Mouse (Mus musculus) liver (tissue): ENCODE results near the gene Opalin.

Experiments
- DNase-seq: peaks from one replicate; pipeline ENCODE4 v3.0.0-alpha.2; 2020; ENCODE audit warnings: mixed read lengths

Gene Opalin

DNA sequence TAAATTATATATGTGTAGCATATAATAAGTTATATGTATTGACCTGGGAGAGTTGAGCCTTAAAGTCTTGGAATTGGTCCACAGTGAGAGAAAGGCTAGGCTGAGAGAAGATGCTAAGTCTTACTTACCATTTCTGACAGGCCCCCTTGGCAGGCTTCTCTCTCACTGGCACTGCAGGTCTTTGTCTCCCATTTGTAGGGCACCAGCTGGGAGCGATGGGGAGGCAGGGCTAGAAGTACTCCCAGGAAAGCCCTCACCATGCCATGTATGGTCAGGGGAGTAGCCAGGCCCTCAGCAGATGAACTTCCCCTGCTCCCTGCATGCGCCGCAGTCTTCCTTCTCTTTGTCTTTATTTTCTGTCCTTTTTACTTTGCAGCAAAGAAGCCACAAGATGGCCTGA lies at the start of gene Opalin:
TSS of gene Opalin (minus strand) at position 208 of the 400 bp plus-strand sequence.
- DNase-seq = no peak

DNA sequence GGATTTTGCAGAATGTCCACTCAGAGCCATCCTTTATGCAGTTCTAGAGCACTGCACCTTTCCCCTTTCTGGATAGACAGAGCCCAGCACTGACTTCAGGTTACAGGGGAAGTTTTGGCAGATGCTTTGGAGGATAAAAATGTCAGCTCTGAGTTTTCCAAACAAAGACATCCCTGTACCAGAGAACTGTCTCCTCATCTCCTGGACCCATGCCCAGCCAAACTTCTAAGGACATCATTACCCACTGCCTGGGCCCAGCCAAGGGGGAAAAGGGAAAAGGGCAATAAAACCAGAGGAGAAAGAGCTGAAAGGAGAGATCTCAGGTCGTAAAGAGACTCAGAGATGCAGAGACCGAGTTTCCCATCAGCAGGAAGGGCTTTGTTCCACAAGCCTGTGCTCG lies 46.1 kb upstream of the Opalin start:
- no peak for DNase-seq

GRCm38 (mm10) chr19:41119924-41120323 lies 43.0 kb upstream of the Opalin start:
- no peak for DNase-seq

DNA sequence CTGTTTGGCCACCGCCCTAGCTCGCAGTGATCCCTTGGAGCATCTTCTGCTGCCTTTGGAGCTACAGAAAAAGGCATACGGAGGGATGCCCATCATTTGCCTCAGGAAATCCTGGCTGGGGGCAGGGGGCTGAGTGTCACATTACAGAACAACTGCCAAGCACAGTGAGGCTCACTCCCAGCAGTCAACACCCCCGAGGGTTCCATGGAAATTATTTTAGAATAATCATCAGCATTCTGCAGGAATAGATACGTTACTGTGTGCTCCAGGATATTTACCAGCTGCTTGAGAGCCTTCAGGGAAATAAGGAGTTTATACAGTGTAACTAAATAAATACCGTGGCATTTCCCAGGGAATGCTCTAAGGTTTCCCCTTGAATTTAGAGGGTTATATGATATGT lies 41.4 kb upstream of the Opalin start:
- no peak for DNase-seq

DNA sequence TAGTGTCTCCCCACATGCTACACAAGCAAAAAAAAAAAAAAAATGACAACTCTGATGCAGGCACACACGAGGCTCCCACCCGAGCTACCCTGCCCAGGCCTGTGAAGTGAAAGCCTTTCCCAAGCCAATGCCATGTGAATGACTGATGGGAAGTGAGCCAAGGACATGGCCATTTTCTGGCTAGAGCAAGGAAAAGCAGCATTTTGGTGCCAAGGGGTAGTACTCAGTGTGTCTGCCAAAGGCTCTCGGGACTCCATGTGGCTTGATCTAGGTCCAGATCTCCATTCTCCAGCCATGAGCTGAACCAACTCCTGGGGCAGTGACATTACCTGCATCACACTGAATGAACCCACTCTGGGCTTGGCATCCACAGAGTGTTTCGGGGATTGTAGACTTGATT lies 40.4 kb upstream of the Opalin start:
- DNase-seq = no peak

- no peak for DNase-seq
Measured at GRCm38 (mm10) chr19:41114611-41115010, 37.7 kb upstream of the Opalin start.

- no peak for DNase-seq
Measured at GRCm38 (mm10) chr19:41113911-41114531, 37.1 kb upstream of the Opalin start.

GRCm38 (mm10) chr19:41112609-41113008 lies 35.7 kb upstream of the Opalin start:
- DNase-seq = no peak

- no peak for DNase-seq
Measured at GRCm38 (mm10) chr19:41109991-41110390, 33.1 kb upstream of the Opalin start.

GRCm38 (mm10) chr19:41109496-41109895 lies 32.6 kb upstream of the Opalin start:
- DNase-seq = no peak

GRCm38 (mm10) chr19:41108666-41109065 lies 31.8 kb upstream of the Opalin start:
- DNase-seq = no peak

GRCm38 (mm10) chr19:41107530-41107929 lies 30.6 kb upstream of the Opalin start:
- DNase-seq = no peak

- no peak for DNase-seq
Measured at GRCm38 (mm10) chr19:41104922-41105321, 28.0 kb upstream of the Opalin start.

DNA sequence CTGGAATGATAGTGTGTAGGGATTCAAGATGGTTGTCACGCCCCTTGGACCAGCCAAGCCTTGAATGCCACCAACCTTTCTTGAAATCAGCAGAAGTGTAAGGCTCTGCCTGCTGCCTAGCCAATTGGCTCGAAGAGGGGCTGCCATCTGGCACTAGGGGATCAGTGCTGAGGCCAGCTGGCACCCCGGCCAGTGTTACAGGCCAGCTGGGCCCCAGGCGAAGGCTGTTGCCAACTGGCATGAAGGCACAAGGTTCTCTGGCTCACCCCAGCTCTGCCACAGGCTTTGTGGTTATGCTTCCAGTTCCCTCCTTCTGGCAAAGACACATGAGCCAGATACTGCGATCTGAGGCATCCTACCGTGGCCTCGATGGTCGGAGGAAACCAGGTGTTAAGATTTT lies 24.5 kb upstream of the Opalin start:
- DNase-seq = no peak

- DNase-seq = no peak
Measured at GRCm38 (mm10) chr19:41100863-41101262, 23.9 kb upstream of the Opalin start.

- DNase-seq = no peak
Measured at GRCm38 (mm10) chr19:41097038-41097437, 20.1 kb upstream of the Opalin start.

DNA sequence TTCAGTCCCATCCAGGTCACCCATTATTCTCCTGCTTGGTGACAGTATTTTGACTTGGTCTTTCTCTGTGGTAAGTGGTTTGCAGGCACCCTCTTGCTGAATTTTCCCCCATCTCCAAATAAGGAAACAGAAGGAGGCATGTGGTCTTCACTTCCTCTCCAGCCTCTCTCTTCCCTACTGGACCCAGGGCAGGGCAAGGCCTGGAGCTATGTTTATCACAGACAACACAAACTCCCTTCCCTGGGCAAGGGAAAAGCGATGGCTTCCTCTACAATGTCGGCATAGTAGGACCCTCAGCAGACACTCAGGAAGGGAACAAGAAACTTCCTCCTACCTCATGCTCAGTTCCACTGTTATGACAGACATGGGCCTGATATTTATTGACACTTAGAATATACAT lies 15.0 kb upstream of the Opalin start:
- DNase-seq = no peak

- peak; percentile 49 for DNase-seq
Measured at GRCm38 (mm10) chr19:41089833-41090232, 12.9 kb upstream of the Opalin start.

DNA sequence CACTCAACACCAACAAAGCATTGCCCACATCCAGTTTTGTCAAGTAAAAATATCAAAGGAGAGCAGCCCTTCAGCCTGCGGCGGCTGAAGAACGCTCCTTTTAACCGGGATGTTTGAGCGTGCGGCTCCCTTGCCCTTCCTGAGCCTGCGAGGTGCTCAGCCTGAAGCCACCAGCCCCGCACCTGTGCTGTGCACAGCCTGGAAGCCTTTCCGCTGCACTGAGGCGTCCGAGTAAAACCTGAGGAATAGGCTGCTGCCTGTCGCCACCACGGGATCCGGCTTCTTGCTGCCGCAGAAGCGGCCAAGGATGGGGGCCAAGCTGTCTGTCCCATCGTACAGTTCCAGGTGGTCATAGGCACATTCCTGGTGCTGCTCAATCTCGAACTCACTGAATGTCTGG lies 11.6 kb upstream of the Opalin start:
- DNase-seq = no peak

GRCm38 (mm10) chr19:41087901-41088300 lies 11.0 kb upstream of the Opalin start:
- DNase-seq = no peak

- DNase-seq = peak; percentile 61
Measured at GRCm38 (mm10) chr19:41086700-41087099, 9.8 kb upstream of the Opalin start.

GRCm38 (mm10) chr19:41086289-41086688 lies 9.4 kb upstream of the Opalin start:
- DNase-seq = no peak

- DNase-seq = no peak
Measured at GRCm38 (mm10) chr19:41083646-41084045, 6.7 kb upstream of the Opalin start.

- DNase-seq = no peak
Measured at GRCm38 (mm10) chr19:41081589-41081988, 4.7 kb upstream of the Opalin start.

- DNase-seq = no peak
Measured at GRCm38 (mm10) chr19:41073746-41074455, 3.0 kb downstream of the Opalin start.
